Comparison of ENCODE assay signal across 8 mouse cellular contexts in genomic region chr6:83349274-83349958, GRCm38 (mm10). TPM values are rescaled to one million over a fixed set of nuclear protein-coding genes. Genes with fewer than 3 reads are reported as not detected.
A peak's percentile ranks its signal among the peaks of the same experiment; 100 is the strongest.
DNase-seq lines count a peak whose midpoint lies in the region; ATAC-seq lines count a peak whose summit lies in the region.

No protein-coding gene starts in this region.

- peak; percentile 94 for DNase-seq in adrenal gland, adult 2 months
- peak; percentile 89 for DNase-seq in embryo, embryonic 11 days
- DNase-seq in gastrocnemius, postnatal 25 days, result peak; percentile 82
- DNase-seq in left cerebral cortex, postnatal 14 days (ENCODE audit: low spot score in 2 of 2), result peak; percentile 80 to 86
- peak; percentile 90 for DNase-seq in right cerebral cortex, postnatal 14 days
- DNase-seq in urinary bladder, postnatal 36 days (ENCODE audit: low spot score in 2 of 2), result peak; percentile 90 to 91

- H3K9me3 ChIP-seq in intestine, embryonic 15.5 days, result no peaks in the 10 kb centered on the region

- peaks cover 3% of the 10 kb centered on the region for H3K36me3 ChIP-seq in intestine, embryonic 15.5 days

- intact Hi-C loops in left cerebral cortex, postnatal 14 days (cut with DNase I), result loop anchor here (2.0 kb wide), 1 partner anchor 135 kb away; no protein-coding TSS in a partner anchor

- no peaks in the 10 kb centered on the region for H3K27me3 ChIP-seq in intestine, embryonic 15.5 days (replicated peaks)

- peaks cover 6% of the 10 kb centered on the region; the same call in 1 of the 2 replicates for H3K4me1 ChIP-seq in intestine, embryonic 15.5 days (replicated peaks)

- H3K9ac ChIP-seq in intestine, embryonic 15.5 days, result peak overlapping the region; percentile 96

- WGBS in intestine, embryonic 15.5 days, result under 1% methylated on average over 53 of the region's 53 CpGs

- peak overlapping the region; percentile 52; the same call in 1 of the 2 replicates for H3K27ac ChIP-seq in intestine, embryonic 15.5 days

- peak; percentile 96 for ATAC-seq in intestine, embryonic 15.5 days
- peak; percentile 78 for ATAC-seq in megakaryocyte-erythroid progenitor cell, adult 5-6 weeks (replicated peaks; ENCODE audit: low FRiP score, low TSS enrichment, poor library complexity, severe bottlenecking)

- peak overlapping the region; percentile 63 for H3K4me2 ChIP-seq in intestine, embryonic 15.5 days (replicated peaks)

- H3K4me3 ChIP-seq in intestine, embryonic 15.5 days (replicated peaks), result peak overlapping the region; percentile 95

RNA-seq across cellular contexts. Expression of gene Bola3, which starts 0.5 kb away (rescaled TPM):
- total RNA-seq in adrenal gland, adult 2 months (2021), result 100 to 1,000 TPM; 204 to 358 TPM
- 303 and 351 TPM in 2 replicates for polyA plus RNA-seq in adrenal gland, adult 2 months (2012; rRNA removed)
- total RNA-seq in gastrocnemius, postnatal 25 days (2021), result 100 to 1,000 TPM; 236 to 237 TPM
- polyA plus RNA-seq in intestine, embryonic 15.5 days (2015; fragmentation: Nextera tagmentation; extraction: Ambion mirVana), result 183 and 188 TPM in 2 replicates
- 10 to 100 TPM; 41.2 to 45.5 TPM for total RNA-seq in left cerebral cortex, postnatal 14 days (2021)
- total RNA-seq in megakaryocyte-erythroid progenitor cell, adult 5-6 weeks (2014; fragmentation: Nextera tagmentation), result 127 and 162 TPM in 2 replicates
- total RNA-seq in megakaryocyte-erythroid progenitor cell, adult 5-6 weeks (2017), result 90.1 and 125 TPM in 2 replicates

RNA-seq across cellular contexts. Expression of gene Mob1a, which starts 23.6 kb away (rescaled TPM):
- 10 to 100 TPM; 62.1 to 77.7 TPM for total RNA-seq in adrenal gland, adult 2 months (2021)
- polyA plus RNA-seq in adrenal gland, adult 2 months (2012; rRNA removed), result 44.4 and 52.1 TPM in 2 replicates
- 10 to 100 TPM; 11.3 to 11.5 TPM for total RNA-seq in gastrocnemius, postnatal 25 days (2021)
- polyA plus RNA-seq in intestine, embryonic 15.5 days (2015; fragmentation: Nextera tagmentation; extraction: Ambion mirVana), result 56.7 and 63.9 TPM in 2 replicates
- 10 to 100 TPM; 22.0 to 22.4 TPM for total RNA-seq in left cerebral cortex, postnatal 14 days (2021)
- 58.8 and 60.6 TPM in 2 replicates for total RNA-seq in megakaryocyte-erythroid progenitor cell, adult 5-6 weeks (2014; fragmentation: Nextera tagmentation)
- 117 and 119 TPM in 2 replicates for total RNA-seq in megakaryocyte-erythroid progenitor cell, adult 5-6 weeks (2017)

RNA-seq across cellular contexts. Expression of gene Mthfd2, which starts 23.7 kb away (rescaled TPM):
- 10 to 100 TPM; 17.8 to 30.8 TPM for total RNA-seq in adrenal gland, adult 2 months (2021)
- polyA plus RNA-seq in adrenal gland, adult 2 months (2012; rRNA removed), result 2.5 and 3.8 TPM in 2 replicates
- total RNA-seq in gastrocnemius, postnatal 25 days (2021), result 1 to 10 TPM; 4.4 to 4.8 TPM
- 38.4 and 42.0 TPM in 2 replicates for polyA plus RNA-seq in intestine, embryonic 15.5 days (2015; fragmentation: Nextera tagmentation; extraction: Ambion mirVana)
- total RNA-seq in left cerebral cortex, postnatal 14 days (2021), result 1 to 10 TPM; 6.2 to 6.6 TPM
- 20.4 and 44.9 TPM in 2 replicates for total RNA-seq in megakaryocyte-erythroid progenitor cell, adult 5-6 weeks (2014; fragmentation: Nextera tagmentation)
- total RNA-seq in megakaryocyte-erythroid progenitor cell, adult 5-6 weeks (2017), result 26.9 and 30.5 TPM in 2 replicates

Comparison
In these comparisons a context has a peak if more than half of its experiments do, and no peak if none do; other contexts are left out.
1. Peak in every context shown above with its lines: DNase-seq, ATAC-seq, H3K4me3 ChIP-seq and H3K27ac ChIP-seq.